Mouse (Mus musculus) MEL (cell line): ENCODE measurements around the gene Ostf1. TPM values are rescaled to one million over a fixed set of nuclear protein-coding genes. Genes with fewer than 3 reads are reported as not detected.

Source experiments
- DNase-seq: peaks from one replicate; pipeline ENCODE4 v3.0.0; 2011; ENCODE audit warnings: low read depth, low spot score
- H3K27ac ChIP-seq: 2 replicates; pipeline ENCODE4 v1.5.1; 2012; ENCODE audit warnings: low read depth, mild to moderate bottlenecking, control low read depth, low read length, moderate library complexity; ENCODE audit not compliant: control insufficient read depth
- H3K27me3 ChIP-seq, 2 experiments: fragments of 150-350 bp in 1 of 2; sonication (generic) in 1 of 2; 2 replicates each; pipeline ENCODE4 v1.6.1; 2012; ENCODE audit warnings: low read length in 2 of 2, mild to moderate bottlenecking in 2 of 2, improper control_type of control experiment in 1 of 2, moderate library complexity in 1 of 2; ENCODE audit not compliant: insufficient read depth in 2 of 2, control insufficient read depth in 1 of 2
- H3K36me3 ChIP-seq, 2 experiments: 2 replicates each; pipeline ENCODE4 v1.6.1; 2012 to 2014; ENCODE audit warnings: low read length in 2 of 2, improper control_type of control experiment in 1 of 2, inconsistent platforms in 1 of 2, mild to moderate bottlenecking in 1 of 2; ENCODE audit not compliant: insufficient read depth in 2 of 2, control insufficient read depth in 1 of 2
- H3K4me1 ChIP-seq, 2 experiments: fragments of 150-350 bp in 1 of 2; sonication (generic) in 1 of 2; 2 replicates each; pipeline ENCODE4 v1.6.1; 2012; ENCODE audit warnings: low read length in 2 of 2, improper control_type of control experiment in 1 of 2, mild to moderate bottlenecking in 1 of 2; ENCODE audit not compliant: insufficient read depth in 2 of 2, control insufficient read depth in 1 of 2
- H3K4me3 ChIP-seq, 2 experiments: fragments of 150-350 bp in 1 of 2; sonication (generic) in 1 of 2; 2 replicates each; pipeline ENCODE4 v1.5.1; 2012; ENCODE audit warnings: low read depth in 2 of 2, low read length in 2 of 2, mild to moderate bottlenecking in 2 of 2, moderate library complexity in 2 of 2, control low read depth in 1 of 2, improper control_type of control experiment in 1 of 2; ENCODE audit not compliant: control insufficient read depth in 1 of 2, insufficient read depth in 1 of 2
- H3K79me2 ChIP-seq: 2 replicates; pipeline ENCODE4 v1.6.1; 2012; ENCODE audit warnings: mild to moderate bottlenecking, low read length, moderate library complexity; ENCODE audit not compliant: control insufficient read depth, poor library complexity, insufficient read depth
- H3K9ac ChIP-seq: 2 replicates; pipeline ENCODE4 v1.6.1; 2012; ENCODE audit warnings: low read depth, mild to moderate bottlenecking, control low read depth, low read length, moderate library complexity; ENCODE audit not compliant: control insufficient read depth, poor library complexity, severe bottlenecking
- H3K9me3 ChIP-seq: fragments of 150-350 bp; sonication (generic); replicated peaks from 2 replicates; pipeline ENCODE4 v1.6.1; 2012; ENCODE audit warnings: mild to moderate bottlenecking, low read length, improper control_type of control experiment, moderate library complexity; ENCODE audit not compliant: insufficient read depth
- BHLHE40 ChIP-seq: IDR thresholded peaks from 2 replicates; pipeline ENCODE4 v1.6.1; 2012; ENCODE audit warnings: low read depth, mild to moderate bottlenecking, inconsistent platforms, low read length, improper control_type of control experiment, borderline replicate concordance
- CHD1 ChIP-seq: IDR thresholded peaks from 2 replicates; pipeline ENCODE4 v1.6.1; 2012; ENCODE audit warnings: low read depth, mild to moderate bottlenecking, inconsistent platforms, low read length, improper control_type of control experiment
- E2F4 ChIP-seq: IDR thresholded peaks from 2 replicates; pipeline ENCODE4 v1.6.1; 2011; ENCODE audit warnings: low read depth, low read length, improper control_type of control experiment, borderline replicate concordance
- ELF1 ChIP-seq: IDR thresholded peaks from 2 replicates; pipeline ENCODE4 v1.6.1; 2014; ENCODE audit warnings: low read depth, mild to moderate bottlenecking, inconsistent platforms, low read length, improper control_type of control experiment, moderate library complexity
- ETS1 ChIP-seq: IDR thresholded peaks from 2 replicates; pipeline ENCODE4 v1.6.1; 2012; ENCODE audit warnings: low read depth, mild to moderate bottlenecking, inconsistent platforms, low read length, improper control_type of control experiment, moderate library complexity
- GABPA ChIP-seq: IDR thresholded peaks from 2 replicates; pipeline ENCODE4 v1.6.1; 2012; ENCODE audit warnings: low read depth, mild to moderate bottlenecking, inconsistent platforms, low read length, improper control_type of control experiment, moderate library complexity
- GATA1 ChIP-seq: IDR thresholded peaks from 2 replicates; pipeline ENCODE4 v1.6.1; 2011; ENCODE audit warnings: low read depth, low read length, improper control_type of control experiment
- JUND ChIP-seq: IDR thresholded peaks from 2 replicates; pipeline ENCODE4 v1.6.1; 2011; ENCODE audit warnings: low read depth, mild to moderate bottlenecking, improper control_type of control experiment, low read length
- KAT2A ChIP-seq: conservative IDR thresholded peaks from 2 replicates; pipeline ENCODE4 v1.6.1; 2012; ENCODE audit warnings: low read depth, low read length, improper control_type of control experiment, inconsistent platforms
- MAFK ChIP-seq: IDR thresholded peaks from 2 replicates; pipeline ENCODE4 v1.6.1; 2011; ENCODE audit warnings: low read depth, mild to moderate bottlenecking, low read length, improper control_type of control experiment, borderline replicate concordance
- MAX ChIP-seq: IDR thresholded peaks from 2 replicates; pipeline ENCODE4 v1.6.1; 2011; ENCODE audit warnings: low read length, improper control_type of control experiment
- MAZ ChIP-seq: IDR thresholded peaks from 2 replicates; pipeline ENCODE4 v1.6.1; 2012; ENCODE audit warnings: low read depth, mild to moderate bottlenecking, inconsistent platforms, low read length, improper control_type of control experiment
- MEF2A ChIP-seq: IDR thresholded peaks from 2 replicates; pipeline ENCODE4 v1.6.1; 2014; ENCODE audit warnings: low read depth, mild to moderate bottlenecking, inconsistent platforms, low read length, improper control_type of control experiment; ENCODE audit not compliant: poor library complexity, insufficient replicate concordance, severe bottlenecking; ENCODE audit errors: extremely low read depth
- MYB ChIP-seq: IDR thresholded peaks from 2 replicates; pipeline ENCODE4 v1.6.1; 2011; ENCODE audit warnings: mild to moderate bottlenecking, low read depth, low read length, improper control_type of control experiment
- NELFE ChIP-seq: IDR thresholded peaks from 2 replicates; pipeline ENCODE4 v1.6.1; 2011; ENCODE audit warnings: low read depth, low read length, improper control_type of control experiment
- NRF1 ChIP-seq: IDR thresholded peaks from 2 replicates; pipeline ENCODE4 v1.6.1; 2014; ENCODE audit warnings: low read depth, mild to moderate bottlenecking, inconsistent platforms, low read length, improper control_type of control experiment, moderate library complexity; ENCODE audit not compliant: poor library complexity, insufficient read depth, severe bottlenecking
- POLR2A ChIP-seq, 2 experiments: IDR thresholded peaks; 2 replicates each; pipeline ENCODE4 v1.6.1; 2011 to 2012; ENCODE audit warnings: low read length in 2 of 2, mild to moderate bottlenecking in 2 of 2, control low read depth in 1 of 2, improper control_type of control experiment in 1 of 2, low read depth in 1 of 2, moderate library complexity in 1 of 2; ENCODE audit not compliant: control insufficient read depth in 1 of 2, insufficient read depth in 1 of 2, poor library complexity in 1 of 2
- POLR2AphosphoS5 ChIP-seq: IDR thresholded peaks from 2 replicates; pipeline ENCODE4 v1.6.1; 2012; ENCODE audit warnings: low read depth, borderline replicate concordance, mild to moderate bottlenecking, inconsistent platforms, low read length, moderate library complexity, mixed read lengths
- RAD21 ChIP-seq: IDR thresholded peaks from 2 replicates; pipeline ENCODE4 v1.6.1; 2011; ENCODE audit warnings: mild to moderate bottlenecking, low read depth, low read length, improper control_type of control experiment
- RCOR1 ChIP-seq: IDR thresholded peaks from 2 replicates; pipeline ENCODE4 v1.6.1; 2012; ENCODE audit warnings: low read depth, mild to moderate bottlenecking, inconsistent platforms, low read length, improper control_type of control experiment
- SIN3A ChIP-seq: IDR thresholded peaks from 2 replicates; pipeline ENCODE4 v1.6.1; 2012; ENCODE audit warnings: low read length, improper control_type of control experiment, inconsistent platforms
- SMC3 ChIP-seq: IDR thresholded peaks from 2 replicates; pipeline ENCODE4 v1.6.1; 2011; ENCODE audit warnings: low read depth, low read length, improper control_type of control experiment
- TAL1 ChIP-seq: IDR thresholded peaks from 2 replicates; pipeline ENCODE4 v1.6.1; 2012; ENCODE audit warnings: mild to moderate bottlenecking, inconsistent platforms, low read length, moderate library complexity, mixed read lengths
- TBP ChIP-seq: IDR thresholded peaks from 2 replicates; pipeline ENCODE4 v1.8.0; 2011; ENCODE audit warnings: low read depth, low read length, improper control_type of control experiment
- UBTF ChIP-seq: IDR thresholded peaks from 2 replicates; pipeline ENCODE4 v1.6.1; 2012; ENCODE audit warnings: low read depth, mild to moderate bottlenecking, inconsistent platforms, low read length, improper control_type of control experiment, moderate library complexity, borderline replicate concordance; ENCODE audit not compliant: insufficient read depth
- USF2 ChIP-seq, 2 experiments: IDR thresholded peaks; 2 replicates each; pipeline ENCODE4 v1.6.1; 2011 to 2012; ENCODE audit warnings: improper control_type of control experiment in 2 of 2, low read length in 2 of 2, borderline replicate concordance in 1 of 2, inconsistent platforms in 1 of 2, low read depth in 1 of 2, mild to moderate bottlenecking in 1 of 2; ENCODE audit not compliant: insufficient read depth in 1 of 2
- ZMIZ1 ChIP-seq: IDR thresholded peaks from 2 replicates; pipeline ENCODE4 v1.6.1; 2012; ENCODE audit warnings: low read depth, mild to moderate bottlenecking, inconsistent platforms, low read length, improper control_type of control experiment, moderate library complexity
- ZNF384 ChIP-seq: IDR thresholded peaks from 2 replicates; pipeline ENCODE4 v1.6.1; 2012; ENCODE audit warnings: low read depth, mild to moderate bottlenecking, inconsistent platforms, low read length, improper control_type of control experiment
- polyA plus RNA-seq, 2 experiments: library from polyadenylated mRNA; stranded (reverse) in 1 of 2; unstranded in 1 of 2; fragments of >175 nt in 1 of 2; fragments of >200 nt in 1 of 2; gene quantifications; 2 replicates each; pipeline versions ENCODE4 v1.2.1 to v1.2.4; 2012; ENCODE audit warnings: low replicate concordance in 2 of 2, low read depth in 1 of 2; ENCODE audit not compliant: insufficient read length in 2 of 2, insufficient read depth in 1 of 2, missing spikeins in 1 of 2
- total RNA-seq: library from RNA; depleted of rRNA; stranded (reverse); fragments of 300-350 nt; gene quantifications from 2 replicates; pipeline ENCODE4 v1.2.3, GENCODE M21; 2012; rRNA removed

The Ostf1 gene
- total RNA-seq (152 and 162 TPM in 2 replicates), polyA plus RNA-seq (100 to 1,000 TPM in 1 of 2 experiments, not detected in 1; 117 TPM)

- Histone ChIP-seq H3K79me2 (peaks cover 39% of the 10 kb centered on the region), H3K4me1 (peaks cover 4 to 19% of the 10 kb centered on the region in 2 experiments), H3K9ac (peak within 1 kb of the TSS; percentile 65), H3K4me3 (peak within 1 kb of the TSS; percentile 62 to 100), H3K27ac (peak within 1 kb of the TSS; percentile 76), H3K27me3 (no peaks in the 10 kb centered on the region), H3K9me3 (no peaks in the 10 kb centered on the region), H3K36me3 (peaks cover 0 to 13% of the 10 kb centered on the region in 2 experiments; a peak in 2 of 4 replicates)
- TF ChIP-seq MEF2A (no peak), GATA1 (no peak), MAX (no peak; the same call in 1 of the 2 replicates), POLR2AphosphoS5 (no peak), ETS1 (no peak), JUND (no peak), NELFE (peak; percentile 82), USF2 (IDR thresholded peaks at IDR 0.05; ENCODE audit: borderline replicate concordance in 1 of 2, insufficient read depth in 1 of 2, low read depth in 1 of 2, low read length in 2 of 2) (no peak), RAD21 (no peak), MAZ (no peak), CHD1 (no peak), POLR2A (IDR thresholded peaks at IDR 0.05; ENCODE audit: control insufficient read depth in 1 of 2, insufficient read depth in 1 of 2, low read depth in 1 of 2, low read length in 2 of 2, poor library complexity in 1 of 2) (peak; percentile 75 to 87), E2F4 (no peak), ELF1 (peak; percentile 82), UBTF (no peak), TAL1 (no peak), MAFK (no peak), SIN3A (peak; percentile 50), BHLHE40 (no peak), TBP (peak; percentile 78), GABPA (no peak), RCOR1 (no peak), ZNF384 (no peak), NRF1 (0 out of 2 replicates have a peak, but pooled peaks have one; percentile 8), SMC3 (no peak), ZMIZ1 (peak; percentile 48), KAT2A (no peak), MYB (no peak)
- DNase-seq = peak; percentile 92
Measured at GRCm38 (mm10) chr19:18631644-18632219, at the start of gene Ostf1, which contains the start of gene Nmrk1. Gene Ostf1, minus strand, starts transcription at chr19:18631823. Gene Nmrk1, plus strand, starts transcription at chr19:18631950.
